Mouse (Mus musculus): Measurements from ENCODE around the gene Mmp19. TPM values are rescaled to one million over a fixed set of nuclear protein-coding genes. Genes with fewer than 3 reads are reported as not detected.
A peak's percentile ranks its signal among the peaks of the same experiment; 100 is the strongest.

Mmp19 gene
- polyA plus RNA-seq, 1 experiment from 2014 or later, result 0.59 TPM

DNA sequence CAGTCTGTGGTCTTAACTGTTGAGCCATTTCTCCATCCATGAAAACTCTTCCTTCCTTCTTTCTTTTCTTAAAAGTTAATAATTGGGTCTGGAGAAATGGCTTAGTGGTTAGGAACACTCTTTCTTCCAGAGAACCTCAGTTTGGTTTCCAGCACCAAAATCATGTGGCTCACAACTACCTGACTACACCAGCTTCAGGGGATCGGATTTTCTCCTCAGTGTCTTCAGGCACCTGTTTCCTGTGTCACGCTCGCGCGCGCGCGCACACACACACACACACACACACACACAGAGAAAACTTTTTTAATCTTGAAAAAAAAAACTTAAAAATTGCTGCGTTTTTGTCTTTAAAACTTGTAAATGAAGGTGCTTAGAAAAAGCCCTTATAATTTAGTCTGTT lies 33.1 kb downstream of the Mmp19 start:
- Histone ChIP-seq H3K4me1 (replicated peaks) (peaks cover 25% of the 10 kb centered on the region), H3K27ac (replicated peaks) (no peak overlapping the region), H3K27me3 (no peaks in the 10 kb centered on the region), H3K9ac (no peak overlapping the region), H3K4me2 (no peak overlapping the region), H3K4me3 (no peak overlapping the region), H3K9me3 (no peaks in the 10 kb centered on the region), H3K36me3 (peaks cover 21% of the 10 kb centered on the region)
- no peak for ATAC-seq (ENCODE audit: low read depth)
- WGBS, result 97% methylated on average over 9 of the region's 9 CpGs

DNA sequence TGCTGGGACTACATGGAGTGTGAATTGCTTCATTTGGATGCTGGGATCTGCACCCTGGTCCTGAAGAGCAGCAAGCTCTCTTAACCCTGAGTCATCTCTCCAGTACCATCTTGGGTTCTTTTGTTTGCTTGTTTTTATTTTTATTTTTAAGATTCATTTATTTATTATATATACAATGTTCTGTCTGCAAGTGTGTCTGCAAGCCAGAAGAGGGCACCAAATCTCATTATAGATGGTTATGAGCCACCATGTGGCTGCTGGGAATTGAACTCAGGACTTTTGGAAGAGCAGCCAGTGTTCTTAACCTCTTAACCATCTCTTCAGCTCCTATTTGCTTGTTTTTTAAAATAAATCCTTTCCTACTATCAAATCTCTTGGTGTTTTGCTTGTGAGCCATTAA lies 46.7 kb downstream of the Mmp19 start:
- Histone ChIP-seq H3K4me2 (no peak overlapping the region), H3K4me3 (no peak overlapping the region), H3K27me3 (no peaks in the 10 kb centered on the region), H3K27ac (replicated peaks) (no peak overlapping the region), H3K4me1 (replicated peaks) (no peaks in the 10 kb centered on the region), H3K9ac (no peak overlapping the region), H3K36me3 (peaks cover 80% of the 10 kb centered on the region), H3K9me3 (no peaks in the 10 kb centered on the region)
- no peak for ATAC-seq (ENCODE audit: low read depth)

DNA sequence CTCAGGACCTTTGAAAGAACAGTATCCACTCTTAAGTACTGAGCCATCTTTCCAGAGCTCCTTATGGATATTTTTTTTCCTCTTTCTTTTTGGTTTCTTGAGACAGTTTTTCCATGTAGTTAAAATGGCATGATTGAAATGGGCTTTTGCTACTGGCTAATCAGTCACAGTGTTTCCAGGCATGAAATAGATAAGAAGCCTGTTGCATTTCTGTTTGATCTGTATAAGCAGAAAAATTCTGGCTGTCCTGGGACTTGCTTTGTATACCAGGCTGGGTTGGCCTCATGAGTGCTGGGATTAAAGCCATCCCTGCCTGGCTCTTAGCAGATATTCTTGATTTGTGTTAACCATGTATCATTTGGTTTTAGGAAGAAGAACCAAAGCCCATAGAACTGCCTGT lies 48.7 kb downstream of the Mmp19 start:
- Histone ChIP-seq H3K4me3 (no peak overlapping the region), H3K9ac (no peak overlapping the region), H3K27me3 (no peaks in the 10 kb centered on the region), H3K36me3 (peaks cover 79% of the 10 kb centered on the region), H3K4me2 (no peak overlapping the region), H3K4me1 (replicated peaks) (no peaks in the 10 kb centered on the region), H3K9me3 (no peaks in the 10 kb centered on the region), H3K27ac (replicated peaks) (no peak overlapping the region)
- ATAC-seq (ENCODE audit: low read depth), result no peak

DNA sequence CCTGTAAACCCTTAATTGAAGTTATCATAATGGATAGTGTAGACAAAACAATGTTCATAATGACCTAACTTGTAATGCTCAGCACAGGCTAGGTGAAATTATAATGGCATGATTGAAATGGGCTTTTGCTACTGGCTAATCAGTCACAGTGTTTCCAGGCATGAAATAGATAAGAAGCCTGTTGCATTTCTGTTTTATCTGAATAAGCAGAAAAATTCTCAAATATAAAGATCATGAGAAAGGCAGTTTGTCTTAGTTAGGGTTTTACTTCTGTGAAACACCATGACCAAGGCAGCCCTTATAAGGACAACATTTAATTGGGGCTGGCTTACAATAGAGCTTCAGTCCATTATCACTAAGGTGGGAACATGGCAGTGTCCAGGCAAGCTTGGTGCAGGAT lies 49.9 kb downstream of the Mmp19 start:
- no peak overlapping the region for H3K4me2 ChIP-seq
- no peak overlapping the region for H3K9ac ChIP-seq
- H3K4me3 ChIP-seq, result no peak overlapping the region
- no peaks in the 10 kb centered on the region for H3K9me3 ChIP-seq
- no peaks in the 10 kb centered on the region for H3K27me3 ChIP-seq
- H3K36me3 ChIP-seq, result peaks cover 75% of the 10 kb centered on the region
- peaks cover 2% of the 10 kb centered on the region for H3K4me1 ChIP-seq (replicated peaks)
- no peak for ATAC-seq (ENCODE audit: low read depth)
- no peak overlapping the region for H3K27ac ChIP-seq (replicated peaks)

DNA sequence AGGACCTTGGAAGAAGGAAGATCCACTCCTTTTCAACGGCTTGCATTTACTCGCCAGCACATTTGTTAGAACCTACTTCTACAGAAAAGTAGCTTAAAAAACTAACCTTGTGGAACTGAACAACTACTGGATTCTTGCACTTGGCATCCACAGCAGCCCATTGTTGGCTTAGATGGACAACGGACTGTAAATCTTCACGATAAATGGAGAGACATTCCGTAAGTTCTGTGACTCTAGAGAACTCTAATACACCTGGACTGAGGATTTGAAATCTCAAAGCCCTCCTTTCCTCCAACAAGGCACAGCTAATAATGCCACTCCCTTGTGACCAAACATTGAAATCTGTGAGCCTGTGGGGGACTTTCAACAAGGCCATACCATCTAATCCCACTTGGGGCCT lies 52.5 kb downstream of the Mmp19 start:
- H3K4me1 ChIP-seq (replicated peaks), result peaks cover 6% of the 10 kb centered on the region
- H3K4me2 ChIP-seq, result no peak overlapping the region
- H3K27me3 ChIP-seq, result no peaks in the 10 kb centered on the region
- no peak for ATAC-seq (ENCODE audit: low read depth)
- no peaks in the 10 kb centered on the region for H3K9me3 ChIP-seq
- peaks cover 66% of the 10 kb centered on the region for H3K36me3 ChIP-seq
- H3K9ac ChIP-seq, result no peak overlapping the region
- H3K27ac ChIP-seq (replicated peaks), result no peak overlapping the region
- 93% methylated on average over 5 of the region's 5 CpGs for WGBS
- no peak overlapping the region for H3K4me3 ChIP-seq

DNA sequence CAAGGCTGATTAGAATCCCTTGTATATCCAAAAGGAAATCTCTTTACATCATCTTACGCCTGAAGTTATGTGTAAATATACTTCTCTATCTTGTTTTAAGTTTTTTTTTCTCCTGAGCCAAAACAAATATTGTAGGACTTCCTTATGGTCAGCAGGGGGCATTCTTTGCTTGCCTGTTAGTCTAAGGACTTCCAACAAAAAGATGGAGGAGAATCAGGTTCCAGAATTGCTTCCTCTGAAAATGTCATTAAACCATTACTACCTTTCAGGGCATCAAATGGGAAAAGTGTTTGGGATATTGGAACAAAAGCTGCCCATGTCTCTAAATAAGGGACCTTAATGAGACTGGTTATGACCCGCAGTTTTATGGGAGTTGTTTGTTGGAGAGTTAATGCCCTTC lies 54.8 kb downstream of the Mmp19 start:
- Histone ChIP-seq H3K9ac (no peak overlapping the region), H3K4me3 (no peak overlapping the region), H3K4me1 (replicated peaks) (peaks cover 6% of the 10 kb centered on the region), H3K9me3 (no peaks in the 10 kb centered on the region), H3K27me3 (no peaks in the 10 kb centered on the region), H3K4me2 (peak overlapping the region; percentile 29), H3K27ac (replicated peaks) (no peak overlapping the region; the same call in 1 of the 2 replicates), H3K36me3 (peaks cover 67% of the 10 kb centered on the region)
- peak; percentile 15; the same call in 1 of the 2 replicates for ATAC-seq (ENCODE audit: low read depth)
- WGBS, result 20% methylated on average over 2 of the region's 2 CpGs

DNA sequence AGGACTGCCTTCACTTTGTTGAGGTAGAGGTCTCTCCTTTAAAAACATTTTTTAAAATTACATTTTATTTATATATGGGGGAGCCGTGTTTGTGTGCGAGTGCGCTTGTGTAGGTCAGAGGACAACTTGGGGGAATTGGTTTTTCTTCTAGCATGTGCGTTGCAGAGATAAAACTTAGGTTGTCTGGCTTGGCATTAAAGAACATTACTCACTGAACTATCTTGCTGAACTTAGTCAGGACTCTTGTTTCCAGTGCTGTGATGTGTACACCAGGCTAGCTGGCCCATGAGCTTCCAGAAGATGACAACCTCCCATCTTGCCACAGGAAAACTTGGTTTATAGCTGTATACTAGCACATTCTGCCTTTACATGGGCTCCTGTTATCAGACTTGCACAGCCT lies 56.0 kb downstream of the Mmp19 start:
- no peak overlapping the region for H3K4me2 ChIP-seq
- peaks cover 6% of the 10 kb centered on the region for H3K4me1 ChIP-seq (replicated peaks)
- H3K27ac ChIP-seq (replicated peaks), result no peak overlapping the region
- no peaks in the 10 kb centered on the region for H3K9me3 ChIP-seq
- H3K9ac ChIP-seq, result no peak overlapping the region
- no peaks in the 10 kb centered on the region for H3K27me3 ChIP-seq
- WGBS, result 92% methylated on average over 4 of the region's 4 CpGs
- peaks cover 60% of the 10 kb centered on the region for H3K36me3 ChIP-seq
- no peak for ATAC-seq (ENCODE audit: low read depth)
- no peak overlapping the region for H3K4me3 ChIP-seq

DNA sequence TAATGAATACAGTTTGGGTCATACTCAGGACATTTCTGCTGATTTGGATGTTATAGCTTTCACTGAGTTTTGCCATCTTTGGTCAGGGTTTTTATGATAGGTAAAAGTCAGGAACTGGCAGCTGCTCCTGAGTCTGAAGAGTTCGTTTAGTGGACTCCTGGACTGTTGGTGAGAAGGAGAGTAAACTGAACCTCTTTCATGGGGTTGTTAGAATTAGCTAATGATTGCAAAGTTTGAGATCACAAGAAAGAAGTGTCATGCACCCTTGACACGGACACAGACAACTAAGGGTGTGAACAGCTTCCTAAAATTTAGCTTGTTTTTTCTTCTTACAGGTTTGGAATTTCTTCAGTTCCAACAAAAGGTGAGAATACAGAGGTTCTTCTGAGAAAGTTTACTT lies 57.7 kb downstream of the Mmp19 start:
- no peaks in the 10 kb centered on the region for H3K9me3 ChIP-seq
- no peak overlapping the region for H3K27ac ChIP-seq (replicated peaks)
- WGBS, result 65% methylated on average over 2 of the region's 2 CpGs
- ATAC-seq (ENCODE audit: low read depth), result no peak
- H3K9ac ChIP-seq, result no peak overlapping the region
- H3K36me3 ChIP-seq, result peaks cover 55% of the 10 kb centered on the region
- H3K27me3 ChIP-seq, result no peaks in the 10 kb centered on the region
- peaks cover 6% of the 10 kb centered on the region for H3K4me1 ChIP-seq (replicated peaks)
- H3K4me3 ChIP-seq, result no peak overlapping the region
- H3K4me2 ChIP-seq, result no peak overlapping the region

DNA sequence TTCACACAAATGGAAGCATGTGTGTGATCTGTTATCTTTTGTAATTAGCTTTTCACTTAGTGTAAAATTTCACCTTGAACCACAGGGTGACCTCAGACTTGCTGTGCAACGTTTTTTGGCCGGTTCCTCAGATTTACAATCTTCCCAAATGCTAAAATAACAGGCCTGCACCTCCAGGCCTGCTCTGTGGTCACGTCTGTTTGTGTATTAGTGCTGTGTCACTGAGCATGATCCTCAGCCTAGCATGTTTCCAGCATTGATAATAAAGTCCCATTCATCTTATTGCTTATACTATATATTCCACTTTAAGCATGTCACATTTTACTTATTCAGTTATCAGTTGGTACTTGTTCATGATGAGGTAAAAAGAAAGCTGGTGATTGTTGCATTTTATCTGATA lies 59.6 kb downstream of the Mmp19 start:
- Histone ChIP-seq H3K4me2 (no peak overlapping the region), H3K9ac (no peak overlapping the region), H3K27me3 (no peaks in the 10 kb centered on the region), H3K4me3 (no peak overlapping the region), H3K27ac (replicated peaks) (no peak overlapping the region), H3K9me3 (no peaks in the 10 kb centered on the region), H3K36me3 (peaks cover 52% of the 10 kb centered on the region), H3K4me1 (replicated peaks) (peaks cover 6% of the 10 kb centered on the region)
- no peak for ATAC-seq (ENCODE audit: low read depth)
- WGBS, result 69% methylated on average over 3 of the region's 3 CpGs

Other genes starting within 250 kb of the Mmp19 start
- 19.4 and 19.9 TPM in 2 replicates for gene Zc3h10, start 243.1 kb upstream of the Mmp19 start, polyA plus RNA-seq (2015; fragmentation: Nextera tagmentation; extraction: Ambion mirVana)
- 2,522 and 2,730 TPM in 2 replicates for gene Rpl41, start 241.6 kb upstream of the Mmp19 start, polyA plus RNA-seq (2015; fragmentation: Nextera tagmentation; extraction: Ambion mirVana)
- gene Pa2g4, start 224.9 kb upstream of the Mmp19 start, polyA plus RNA-seq (2015; fragmentation: Nextera tagmentation; extraction: Ambion mirVana), result 124 and 136 TPM in 2 replicates
- gene Erbb3, start 201.3 kb upstream of the Mmp19 start, polyA plus RNA-seq (2015; fragmentation: Nextera tagmentation; extraction: Ambion mirVana), result 9.5 and 9.9 TPM in 2 replicates
- gene Rps26, start 164.2 kb upstream of the Mmp19 start, polyA plus RNA-seq (2015; fragmentation: Nextera tagmentation; extraction: Ambion mirVana), result 407 and 470 TPM in 2 replicates
- gene Ikzf4, start 144.9 kb upstream of the Mmp19 start, polyA plus RNA-seq (2015; fragmentation: Nextera tagmentation; extraction: Ambion mirVana), result 12.1 and 13.2 TPM in 2 replicates
- gene Suox, start 116.8 kb upstream of the Mmp19 start, polyA plus RNA-seq (2015; fragmentation: Nextera tagmentation; extraction: Ambion mirVana), result 17.3 and 17.5 TPM in 2 replicates
- 103 and 104 TPM in 2 replicates for gene Rab5b, start 94.6 kb upstream of the Mmp19 start, polyA plus RNA-seq (2015; fragmentation: Nextera tagmentation; extraction: Ambion mirVana)
- 0.50 and 1.0 TPM in 2 replicates for gene Pmel, start 86.7 kb upstream of the Mmp19 start, polyA plus RNA-seq (2015; fragmentation: Nextera tagmentation; extraction: Ambion mirVana)
- gene Cdk2, start 85.9 kb upstream of the Mmp19 start, polyA plus RNA-seq (2015; fragmentation: Nextera tagmentation; extraction: Ambion mirVana), result 23.3 and 29.1 TPM in 2 replicates
- 7.8 and 8.2 TPM in 2 replicates for gene Dgka, start 46.1 kb upstream of the Mmp19 start, polyA plus RNA-seq (2015; fragmentation: Nextera tagmentation; extraction: Ambion mirVana)
- 44.1 and 46.6 TPM in 2 replicates for gene Pym1, start 43.0 kb upstream of the Mmp19 start, polyA plus RNA-seq (2015; fragmentation: Nextera tagmentation; extraction: Ambion mirVana)
- 54.3 and 55.4 TPM in 2 replicates for gene Dnajc14, start 13.2 kb downstream of the Mmp19 start, polyA plus RNA-seq (2015; fragmentation: Nextera tagmentation; extraction: Ambion mirVana)
- gene Tmem198b, start 13.5 kb downstream of the Mmp19 start, polyA plus RNA-seq (2015; fragmentation: Nextera tagmentation; extraction: Ambion mirVana), result 15.9 and 16.2 TPM in 2 replicates
- gene Sarnp, start 26.4 kb downstream of the Mmp19 start, polyA plus RNA-seq (2015; fragmentation: Nextera tagmentation; extraction: Ambion mirVana), result 185 and 212 TPM in 2 replicates
- gene Ormdl2, start 30.7 kb downstream of the Mmp19 start, polyA plus RNA-seq (2015; fragmentation: Nextera tagmentation; extraction: Ambion mirVana), result 30.5 and 30.7 TPM in 2 replicates
- gene Gdf11, start 100.8 kb downstream of the Mmp19 start, polyA plus RNA-seq (2015; fragmentation: Nextera tagmentation; extraction: Ambion mirVana), result 11.8 and 13.5 TPM in 2 replicates
- 228 and 241 TPM in 2 replicates for gene Cd63, start 110.1 kb downstream of the Mmp19 start, polyA plus RNA-seq (2015; fragmentation: Nextera tagmentation; extraction: Ambion mirVana)
- 14.1 and 16.9 TPM in 2 replicates for gene Rdh5, start 132.0 kb downstream of the Mmp19 start, polyA plus RNA-seq (2015; fragmentation: Nextera tagmentation; extraction: Ambion mirVana)
- gene Bloc1s1, start 133.1 kb downstream of the Mmp19 start, polyA plus RNA-seq (2015; fragmentation: Nextera tagmentation; extraction: Ambion mirVana), result 299 and 314 TPM in 2 replicates
- gene Itga7, start 142.9 kb downstream of the Mmp19 start, polyA plus RNA-seq (2015; fragmentation: Nextera tagmentation; extraction: Ambion mirVana), result 12.1 and 15.5 TPM in 2 replicates
- 0.15 TPM in 1 of 2 replicates, not detected in the other for gene Mettl7b, start 170.1 kb downstream of the Mmp19 start, polyA plus RNA-seq (2015; fragmentation: Nextera tagmentation; extraction: Ambion mirVana)
- not detected in 2 replicates for gene Olfr9, start 198.5 kb downstream of the Mmp19 start, polyA plus RNA-seq (2015; fragmentation: Nextera tagmentation; extraction: Ambion mirVana)
- not detected in 2 replicates for gene Olfr763, start 219.9 kb downstream of the Mmp19 start, polyA plus RNA-seq (2015; fragmentation: Nextera tagmentation; extraction: Ambion mirVana)
- gene Olfr764-ps1, start 249.0 kb downstream of the Mmp19 start, polyA plus RNA-seq (2015; fragmentation: Nextera tagmentation; extraction: Ambion mirVana), result not detected in 2 replicates